Mouse (Mus musculus): ENCODE results near the gene Dad1. TPM values are rescaled to one million over a fixed set of nuclear protein-coding genes. Genes with fewer than 3 reads are reported as not detected.

The Dad1 gene
- polyA plus RNA-seq, 1 experiment from 2014 or later = 391 TPM

DNA sequence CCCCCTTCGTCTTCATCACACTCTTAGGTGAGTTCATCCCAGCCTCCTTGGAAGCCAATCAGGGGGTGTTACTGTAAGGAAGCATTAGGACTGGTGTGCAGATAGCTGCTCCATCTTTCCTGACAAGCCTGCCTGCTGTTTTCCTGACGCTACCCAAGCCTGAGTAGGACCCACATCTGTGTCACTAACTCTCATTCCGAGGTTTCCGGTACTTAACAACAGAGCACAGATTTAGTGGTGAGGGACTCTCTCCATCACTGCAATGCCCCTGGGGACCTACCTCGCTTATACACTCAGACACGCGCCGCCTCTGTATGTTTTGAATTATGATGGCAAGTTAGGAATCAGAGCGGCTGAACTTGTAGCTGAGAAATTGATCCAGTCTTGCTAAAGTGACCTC, 35.2 kb downstream of the Dad1 start:
- no peak for ATAC-seq (ENCODE audit: insufficient read depth, low FRiP score)
- WGBS = 58% methylated on average over 9 of the region's 9 CpGs
- Histone ChIP-seq H3K27ac (ENCODE audit: low read length) (no peak overlapping the region), H3K4me2 (ENCODE audit: low read depth, low read length) (no peak overlapping the region), H3K9ac (ENCODE audit: low read length) (no peak overlapping the region), H3K4me3 (replicated peaks; ENCODE audit: low read length) (no peak overlapping the region), H3K4me1 (ENCODE audit: control insufficient read depth, insufficient read depth, low read length) (0 out of 2 replicates have a peak, but pooled peaks cover 3% of the 10 kb centered on the region), H3K36me3 (ENCODE audit: control insufficient read depth, insufficient read depth, low read length) (no peaks in the 10 kb centered on the region), H3K9me3 (replicated peaks; ENCODE audit: control insufficient read depth, low read length) (no peaks in the 10 kb centered on the region), H3K27me3 (ENCODE audit: control insufficient read depth, insufficient read depth, low read length) (no peaks in the 10 kb centered on the region)

DNA sequence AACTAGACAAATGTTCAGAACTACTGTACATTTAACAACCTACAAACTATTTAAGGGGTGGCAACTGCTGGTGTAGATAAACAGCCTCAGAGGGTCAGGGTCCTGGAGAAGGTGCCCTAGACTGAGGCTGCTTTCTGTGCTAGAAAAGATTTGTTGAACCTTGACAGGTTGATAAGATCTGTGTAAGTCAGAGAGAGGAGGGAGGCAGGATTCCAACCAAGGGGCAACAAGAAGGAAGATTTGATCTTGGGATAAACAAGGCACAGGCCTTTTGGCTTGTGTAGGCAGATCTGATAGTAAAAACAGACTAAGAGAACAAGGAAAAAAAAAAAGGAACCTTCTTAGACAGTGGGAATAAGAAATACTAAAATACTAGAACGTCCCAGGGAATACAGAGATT, 35.7 kb downstream of the Dad1 start:
- WGBS = 36% methylated on average over 1 of the region's 1 CpGs
- H3K4me2 ChIP-seq (ENCODE audit: low read depth, low read length) = no peak overlapping the region
- no peaks in the 10 kb centered on the region for H3K9me3 ChIP-seq (replicated peaks; ENCODE audit: control insufficient read depth, low read length)
- H3K9ac ChIP-seq (ENCODE audit: low read length) = no peak overlapping the region
- H3K27me3 ChIP-seq (ENCODE audit: control insufficient read depth, insufficient read depth, low read length) = no peaks in the 10 kb centered on the region
- no peak overlapping the region for H3K4me3 ChIP-seq (replicated peaks; ENCODE audit: low read length)
- no peak for ATAC-seq (ENCODE audit: insufficient read depth, low FRiP score)
- no peaks in the 10 kb centered on the region for H3K36me3 ChIP-seq (ENCODE audit: control insufficient read depth, insufficient read depth, low read length)
- H3K4me1 ChIP-seq (ENCODE audit: control insufficient read depth, insufficient read depth, low read length) = 0 out of 2 replicates have a peak, but pooled peaks cover 3% of the 10 kb centered on the region
- no peak overlapping the region for H3K27ac ChIP-seq (ENCODE audit: low read length)

DNA sequence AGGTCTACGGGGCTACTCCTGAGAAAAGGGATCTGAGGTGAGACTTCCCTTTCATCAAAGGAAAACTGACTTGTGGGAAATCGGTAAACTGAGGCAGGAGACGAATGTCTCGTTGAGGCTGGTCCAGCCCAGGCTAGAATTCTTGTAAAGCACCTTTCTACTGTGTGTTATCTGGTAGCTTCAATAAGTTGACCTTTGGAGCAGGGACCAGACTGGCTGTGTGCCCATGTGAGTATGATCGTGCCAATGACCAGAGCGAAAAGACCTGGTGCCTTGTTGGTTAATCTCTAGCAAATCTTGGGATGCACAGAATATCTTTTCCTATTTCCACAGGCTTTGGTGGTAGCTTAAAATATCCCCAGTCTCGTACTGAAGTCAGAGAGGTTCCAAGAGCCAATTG, 37.8 kb downstream of the Dad1 start:
- no peak overlapping the region for H3K4me3 ChIP-seq (replicated peaks; ENCODE audit: low read length)
- no peak overlapping the region for H3K9ac ChIP-seq (ENCODE audit: low read length)
- no peaks in the 10 kb centered on the region for H3K36me3 ChIP-seq (ENCODE audit: control insufficient read depth, insufficient read depth, low read length)
- H3K27ac ChIP-seq (ENCODE audit: low read length) = no peak overlapping the region
- 80% methylated on average over 7 of the region's 7 CpGs for WGBS
- no peak overlapping the region for H3K4me2 ChIP-seq (ENCODE audit: low read depth, low read length)
- H3K27me3 ChIP-seq (ENCODE audit: control insufficient read depth, insufficient read depth, low read length) = no peaks in the 10 kb centered on the region
- no peaks in the 10 kb centered on the region for H3K9me3 ChIP-seq (replicated peaks; ENCODE audit: control insufficient read depth, low read length)
- ATAC-seq (ENCODE audit: insufficient read depth, low FRiP score) = no peak
- 0 out of 2 replicates have a peak, but pooled peaks cover 3% of the 10 kb centered on the region for H3K4me1 ChIP-seq (ENCODE audit: control insufficient read depth, insufficient read depth, low read length)

DNA sequence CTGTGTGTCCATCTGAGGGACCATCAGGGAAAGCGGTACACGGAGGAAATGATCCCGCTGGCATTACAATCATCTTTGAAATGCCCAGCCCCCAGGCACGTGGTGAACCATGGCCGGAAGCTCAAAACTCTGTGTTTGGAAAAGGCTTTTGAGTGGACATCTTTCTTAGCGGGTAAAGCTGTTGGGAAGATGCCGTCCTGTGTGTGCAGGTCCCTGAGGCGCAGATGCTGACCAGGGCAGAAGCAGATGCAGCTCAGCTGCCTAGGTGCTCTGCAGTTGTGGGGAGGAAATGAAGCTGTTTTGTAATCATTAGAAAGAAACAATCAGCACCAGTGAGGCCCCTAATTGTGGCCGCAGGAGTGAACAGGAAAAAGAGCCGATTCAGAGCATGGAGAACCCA, 39.0 kb downstream of the Dad1 start:
- no peak for ATAC-seq (ENCODE audit: insufficient read depth, low FRiP score)
- Histone ChIP-seq H3K4me2 (ENCODE audit: low read depth, low read length) (no peak overlapping the region), H3K4me3 (replicated peaks; ENCODE audit: low read length) (no peak overlapping the region), H3K27me3 (ENCODE audit: control insufficient read depth, insufficient read depth, low read length) (no peaks in the 10 kb centered on the region), H3K9me3 (replicated peaks; ENCODE audit: control insufficient read depth, low read length) (no peaks in the 10 kb centered on the region), H3K4me1 (ENCODE audit: control insufficient read depth, insufficient read depth, low read length) (0 out of 2 replicates have a peak, but pooled peaks cover 3% of the 10 kb centered on the region), H3K27ac (ENCODE audit: low read length) (peak overlapping the region; percentile 16), H3K9ac (ENCODE audit: low read length) (no peak overlapping the region), H3K36me3 (ENCODE audit: control insufficient read depth, insufficient read depth, low read length) (no peaks in the 10 kb centered on the region)
- WGBS = 55% methylated on average over 10 of the region's 10 CpGs

DNA sequence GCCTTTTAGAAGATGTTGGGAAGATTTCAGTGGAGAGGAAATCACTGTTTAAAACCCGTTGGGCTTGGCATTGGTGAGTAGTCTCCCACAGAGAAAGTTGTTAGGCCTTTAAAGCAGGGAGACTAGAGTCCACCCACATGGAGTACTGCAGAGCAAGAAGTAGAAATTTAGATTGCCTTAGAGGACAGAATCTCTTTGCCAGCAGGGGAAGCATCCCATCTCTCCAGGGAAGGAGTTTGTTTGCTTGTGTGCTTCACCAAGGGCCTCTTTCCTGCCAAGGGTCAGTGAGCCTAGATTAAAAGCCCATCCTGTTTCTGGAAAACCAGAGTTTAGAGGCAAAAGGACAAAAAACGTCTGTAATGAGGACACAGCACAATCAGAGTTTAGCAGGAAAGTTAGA, 39.4 kb downstream of the Dad1 start:
- Histone ChIP-seq H3K27ac (ENCODE audit: low read length) (peak overlapping the region; percentile 16; the same call in 1 of the 2 replicates), H3K4me2 (ENCODE audit: low read depth, low read length) (no peak overlapping the region)
- 38% methylated on average over 2 of the region's 2 CpGs for WGBS

DNA sequence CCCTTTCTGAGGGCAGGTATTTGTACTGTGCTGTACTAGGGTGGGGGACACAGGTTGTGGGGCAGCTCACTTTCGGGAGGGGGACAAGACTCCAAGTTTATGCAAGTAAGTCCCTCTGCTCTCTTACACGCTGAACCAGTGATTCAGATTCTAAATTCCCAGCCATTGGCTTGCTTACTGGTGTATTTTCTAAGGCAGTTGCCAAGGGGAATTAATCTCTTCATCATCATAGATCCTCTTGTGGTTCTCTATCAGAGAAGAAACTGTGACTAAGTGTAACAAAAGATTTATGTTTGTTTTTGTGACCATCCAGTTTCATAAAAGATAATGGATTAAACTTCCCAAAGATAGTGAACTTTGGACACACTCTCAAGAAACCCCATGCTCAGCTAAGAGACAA, 40.2 kb downstream of the Dad1 start:
- H3K4me2 ChIP-seq (ENCODE audit: low read depth, low read length) = no peak overlapping the region
- 82% methylated on average over 2 of the region's 2 CpGs for WGBS
- H3K36me3 ChIP-seq (ENCODE audit: control insufficient read depth, insufficient read depth, low read length) = no peaks in the 10 kb centered on the region
- H3K27me3 ChIP-seq (ENCODE audit: control insufficient read depth, insufficient read depth, low read length) = no peaks in the 10 kb centered on the region
- 0 out of 2 replicates have a peak, but pooled peaks cover 3% of the 10 kb centered on the region for H3K4me1 ChIP-seq (ENCODE audit: control insufficient read depth, insufficient read depth, low read length)
- H3K27ac ChIP-seq (ENCODE audit: low read length) = no peak overlapping the region
- ATAC-seq (ENCODE audit: insufficient read depth, low FRiP score) = no peak
- H3K9ac ChIP-seq (ENCODE audit: low read length) = no peak overlapping the region
- no peaks in the 10 kb centered on the region for H3K9me3 ChIP-seq (replicated peaks; ENCODE audit: control insufficient read depth, low read length)
- H3K4me3 ChIP-seq (replicated peaks; ENCODE audit: low read length) = no peak overlapping the region

More for the DNA sequence above, 39.4 kb downstream of the Dad1 start:
- no peak for ATAC-seq (ENCODE audit: insufficient read depth, low FRiP score)
- no peak overlapping the region for H3K9ac ChIP-seq (ENCODE audit: low read length)
- H3K9me3 ChIP-seq (replicated peaks; ENCODE audit: control insufficient read depth, low read length) = no peaks in the 10 kb centered on the region
- no peak overlapping the region for H3K4me3 ChIP-seq (replicated peaks; ENCODE audit: low read length)
- no peaks in the 10 kb centered on the region for H3K27me3 ChIP-seq (ENCODE audit: control insufficient read depth, insufficient read depth, low read length)
- H3K36me3 ChIP-seq (ENCODE audit: control insufficient read depth, insufficient read depth, low read length) = no peaks in the 10 kb centered on the region
- 0 out of 2 replicates have a peak, but pooled peaks cover 3% of the 10 kb centered on the region for H3K4me1 ChIP-seq (ENCODE audit: control insufficient read depth, insufficient read depth, low read length)

DNA sequence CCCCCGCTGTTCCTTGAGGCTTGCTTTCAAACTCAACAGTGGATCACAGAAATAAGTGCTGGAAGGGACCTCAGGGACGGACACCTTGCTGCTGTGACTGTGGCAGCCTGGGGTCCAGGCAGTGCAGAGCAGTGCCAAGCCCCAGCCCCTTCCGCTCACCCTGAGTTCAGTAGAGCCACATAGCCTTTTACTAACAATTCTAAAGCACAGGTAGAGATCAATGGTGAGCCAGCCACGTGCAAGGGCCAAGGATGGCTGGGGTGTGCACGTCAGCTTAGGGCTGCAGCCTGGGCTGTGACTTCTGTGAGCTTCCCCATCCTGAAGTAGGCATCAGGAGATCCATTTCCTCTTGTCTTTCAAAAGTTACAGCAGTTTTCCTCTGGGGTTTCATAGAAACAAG, 42.1 kb downstream of the Dad1 start:
- H3K4me3 ChIP-seq (replicated peaks; ENCODE audit: low read length) = no peak overlapping the region
- peaks cover 12% of the 10 kb centered on the region; the same call in 1 of the 2 replicates for H3K4me1 ChIP-seq (ENCODE audit: control insufficient read depth, insufficient read depth, low read length)
- H3K9ac ChIP-seq (ENCODE audit: low read length) = no peak overlapping the region
- no peak overlapping the region for H3K4me2 ChIP-seq (ENCODE audit: low read depth, low read length)
- WGBS = 87% methylated on average over 5 of the region's 5 CpGs
- no peaks in the 10 kb centered on the region for H3K27me3 ChIP-seq (ENCODE audit: control insufficient read depth, insufficient read depth, low read length)
- no peak for ATAC-seq (ENCODE audit: insufficient read depth, low FRiP score)
- no peak overlapping the region for H3K27ac ChIP-seq (ENCODE audit: low read length)
- H3K36me3 ChIP-seq (ENCODE audit: control insufficient read depth, insufficient read depth, low read length) = no peaks in the 10 kb centered on the region
- no peaks in the 10 kb centered on the region for H3K9me3 ChIP-seq (replicated peaks; ENCODE audit: control insufficient read depth, low read length)

DNA sequence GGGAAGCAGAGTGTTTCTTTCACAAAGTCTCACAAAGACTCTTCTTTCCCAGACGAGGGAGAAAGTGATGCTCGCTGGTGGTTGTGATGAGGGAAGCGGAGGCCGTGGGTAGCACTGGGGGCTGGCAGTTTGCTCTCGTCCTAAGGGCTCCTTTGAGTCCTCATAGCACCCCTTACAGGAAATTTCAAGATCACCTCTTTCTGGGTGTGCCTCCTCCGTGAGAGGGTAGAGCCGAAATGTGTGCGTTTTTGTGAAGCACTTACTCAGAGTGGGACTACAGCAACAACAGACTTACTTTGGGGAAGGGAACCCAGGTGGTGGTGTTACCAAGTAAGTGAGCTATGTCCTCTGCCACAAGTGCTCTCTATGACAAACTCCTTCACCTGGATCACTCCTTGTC, 42.7 kb downstream of the Dad1 start:
- Histone ChIP-seq H3K4me1 (ENCODE audit: control insufficient read depth, insufficient read depth, low read length) (peaks cover 16% of the 10 kb centered on the region), H3K27me3 (ENCODE audit: control insufficient read depth, insufficient read depth, low read length) (no peaks in the 10 kb centered on the region), H3K4me2 (ENCODE audit: low read depth, low read length) (no peak overlapping the region), H3K4me3 (replicated peaks; ENCODE audit: low read length) (no peak overlapping the region), H3K36me3 (ENCODE audit: control insufficient read depth, insufficient read depth, low read length) (no peaks in the 10 kb centered on the region), H3K27ac (ENCODE audit: low read length) (no peak overlapping the region), H3K9ac (ENCODE audit: low read length) (no peak overlapping the region), H3K9me3 (replicated peaks; ENCODE audit: control insufficient read depth, low read length) (no peaks in the 10 kb centered on the region)
- WGBS = 89% methylated on average over 8 of the region's 8 CpGs
- no peak for ATAC-seq (ENCODE audit: insufficient read depth, low FRiP score)

DNA sequence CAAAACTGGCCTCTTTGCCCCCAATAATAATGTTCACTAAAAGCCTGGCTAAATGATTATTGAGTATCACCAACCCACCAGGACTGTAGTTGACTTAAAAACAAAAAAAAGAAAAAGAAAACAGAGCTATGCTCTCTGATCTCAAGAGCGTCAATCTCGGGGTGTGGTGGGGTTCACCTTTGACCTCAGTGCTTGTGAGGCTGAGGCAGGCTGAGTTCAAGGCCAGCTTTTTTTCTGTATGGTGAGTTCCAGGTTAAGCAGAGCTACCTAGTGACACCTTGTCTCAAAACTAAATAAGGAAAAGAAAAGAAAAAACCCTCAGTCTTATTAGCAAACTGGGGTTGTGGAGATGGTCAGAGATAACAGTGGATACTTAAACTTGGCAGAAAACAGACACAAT, 43.5 kb downstream of the Dad1 start:
- Histone ChIP-seq H3K27ac (ENCODE audit: low read length) (no peak overlapping the region), H3K9ac (ENCODE audit: low read length) (no peak overlapping the region), H3K36me3 (ENCODE audit: control insufficient read depth, insufficient read depth, low read length) (no peaks in the 10 kb centered on the region), H3K9me3 (replicated peaks; ENCODE audit: control insufficient read depth, low read length) (no peaks in the 10 kb centered on the region), H3K4me1 (ENCODE audit: control insufficient read depth, insufficient read depth, low read length) (peaks cover 20% of the 10 kb centered on the region), H3K4me3 (replicated peaks; ENCODE audit: low read length) (no peak overlapping the region), H3K4me2 (ENCODE audit: low read depth, low read length) (no peak overlapping the region), H3K27me3 (ENCODE audit: control insufficient read depth, insufficient read depth, low read length) (no peaks in the 10 kb centered on the region)
- no peak for ATAC-seq (ENCODE audit: insufficient read depth, low FRiP score)
- WGBS = 97% methylated on average over 2 of the region's 2 CpGs

DNA sequence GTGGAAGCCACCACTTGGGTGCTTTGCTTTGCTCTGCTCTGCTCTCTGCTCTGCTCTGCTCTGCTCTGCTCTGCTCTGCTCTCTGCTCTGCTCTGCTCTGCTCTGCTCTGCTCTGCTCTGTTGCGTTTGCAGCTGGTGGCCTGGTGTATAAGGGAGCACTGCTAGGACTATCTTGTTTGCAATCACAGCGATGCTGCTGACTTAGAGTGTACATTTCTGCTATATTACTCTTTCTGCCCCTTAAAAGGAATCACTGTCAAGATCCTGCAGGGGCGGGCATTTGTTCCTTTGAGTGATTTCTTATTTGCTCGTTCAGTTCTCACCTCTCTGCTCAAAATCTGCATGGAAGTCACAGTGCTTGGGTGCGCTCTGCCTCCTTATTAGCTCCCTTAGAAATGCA, 44.0 kb downstream of the Dad1 start:
- Histone ChIP-seq H3K27me3 (ENCODE audit: control insufficient read depth, insufficient read depth, low read length) (no peaks in the 10 kb centered on the region), H3K4me3 (replicated peaks; ENCODE audit: low read length) (no peak overlapping the region), H3K36me3 (ENCODE audit: control insufficient read depth, insufficient read depth, low read length) (no peaks in the 10 kb centered on the region), H3K27ac (ENCODE audit: low read length) (no peak overlapping the region), H3K4me1 (ENCODE audit: control insufficient read depth, insufficient read depth, low read length) (peaks cover 19% of the 10 kb centered on the region), H3K9me3 (replicated peaks; ENCODE audit: control insufficient read depth, low read length) (no peaks in the 10 kb centered on the region), H3K9ac (ENCODE audit: low read length) (no peak overlapping the region), H3K4me2 (ENCODE audit: low read depth, low read length) (no peak overlapping the region)
- no peak for ATAC-seq (ENCODE audit: insufficient read depth, low FRiP score)
- 68% methylated on average over 5 of the region's 5 CpGs for WGBS
